Comparison of ENCODE assay signal across 8 mouse cellular contexts in the genomic region with DNA sequence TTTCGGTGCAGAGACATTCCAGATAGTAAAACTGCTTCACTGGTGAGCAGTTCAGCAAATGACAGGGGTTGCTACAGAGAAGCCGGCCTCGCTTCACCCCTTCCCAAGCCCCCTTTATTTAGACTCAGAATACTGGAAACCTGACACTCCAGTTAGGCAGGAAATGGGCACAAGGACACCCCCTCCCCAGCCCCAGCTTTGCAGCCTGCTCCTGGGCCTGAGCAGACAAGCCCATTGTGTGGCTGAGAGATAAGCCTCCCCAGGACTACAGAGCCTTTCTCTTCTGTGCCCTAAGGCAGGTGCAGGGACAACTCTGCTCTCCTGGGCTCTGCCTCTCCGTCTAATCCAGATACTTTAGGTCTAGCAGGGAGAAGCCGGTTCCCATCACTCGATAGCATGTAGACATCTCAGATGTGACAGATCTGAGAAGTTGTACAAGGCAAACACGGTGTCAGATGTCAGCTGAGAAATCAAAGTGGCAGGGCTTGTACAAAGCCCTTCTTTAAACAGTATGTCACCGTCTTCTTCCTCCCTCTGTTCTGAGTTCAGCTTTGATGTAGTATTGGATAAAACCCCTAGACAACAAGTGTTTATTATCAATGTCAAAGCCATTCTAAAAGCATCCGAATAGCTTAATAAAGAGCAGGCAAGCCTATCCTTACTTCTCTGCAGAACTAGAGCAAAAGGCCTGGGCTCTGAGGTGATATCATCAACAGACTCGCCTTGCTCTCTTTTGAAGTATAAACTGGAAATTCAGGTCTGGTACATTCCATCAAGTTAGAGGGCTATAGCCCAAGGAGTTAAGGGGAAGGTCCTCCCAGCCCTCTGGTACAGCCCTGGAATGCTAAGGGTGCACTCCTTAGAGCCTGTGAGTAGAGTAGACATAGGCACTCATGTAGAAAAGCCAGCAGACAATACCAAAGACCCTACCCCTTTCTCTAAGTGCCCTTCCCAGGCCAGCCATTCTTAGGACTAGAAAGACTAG. TPM values are rescaled to one million over a fixed set of nuclear protein-coding genes. Genes with fewer than 3 reads are reported as not detected.
A peak's percentile ranks its signal among the peaks of the same experiment; 100 is the strongest.
DNase-seq lines count a peak whose midpoint lies in the region; ATAC-seq and TF ChIP-seq lines count a peak whose summit lies in the region.

No protein-coding gene starts in this region.

- peaks cover 45% of the 10 kb centered on the region for H3K36me3 ChIP-seq in heart, postnatal 0 days (replicated peaks; ENCODE audit: control insufficient read depth, insufficient read depth, low read length)
- H3K36me3 ChIP-seq in embryonic facial prominence, embryonic 10.5 days (replicated peaks) = peaks cover 35% of the 10 kb centered on the region
- peaks cover 4% of the 10 kb centered on the region; the same call in 1 of the 2 replicates for H3K36me3 ChIP-seq in liver, embryonic 11.5 days (ENCODE audit: control insufficient read depth, insufficient read depth, low read length)
- peaks cover 28% of the 10 kb centered on the region for H3K36me3 ChIP-seq in neural tube, embryonic 12.5 days

- H3K27me3 ChIP-seq in heart, postnatal 0 days (ENCODE audit: control insufficient read depth, insufficient read depth, low read length) = no peaks in the 10 kb centered on the region
- no peaks in the 10 kb centered on the region for H3K27me3 ChIP-seq in embryonic facial prominence, embryonic 10.5 days (replicated peaks; ENCODE audit: low read depth, poor library complexity, severe bottlenecking)
- no peaks in the 10 kb centered on the region for H3K27me3 ChIP-seq in liver, embryonic 11.5 days (replicated peaks; ENCODE audit: control insufficient read depth, insufficient read depth, low read length)
- H3K27me3 ChIP-seq in neural tube, embryonic 12.5 days (replicated peaks) = no peaks in the 10 kb centered on the region

- intact Hi-C loops in heart, postnatal 14 days (cut with DNase I) = no loop called here

- H3K9me3 ChIP-seq in heart, postnatal 0 days (replicated peaks; ENCODE audit: control insufficient read depth, low read length) = no peaks in the 10 kb centered on the region
- no peaks in the 10 kb centered on the region for H3K9me3 ChIP-seq in embryonic facial prominence, embryonic 10.5 days
- H3K9me3 ChIP-seq in liver, embryonic 11.5 days (ENCODE audit: control insufficient read depth, low read length) = no peaks in the 10 kb centered on the region
- no peaks in the 10 kb centered on the region for H3K9me3 ChIP-seq in neural tube, embryonic 12.5 days

- 14% methylated on average over 10 of the region's 10 CpGs for WGBS in heart, postnatal 0 days
- WGBS in embryonic facial prominence, embryonic 10.5 days = 6% methylated on average over 10 of the region's 10 CpGs
- WGBS in liver, embryonic 11.5 days = 19% methylated on average over 10 of the region's 10 CpGs
- 18% methylated on average over 10 of the region's 10 CpGs for WGBS in neural tube, embryonic 12.5 days

- DNase-seq in heart, postnatal 0 days (ENCODE audit: low spot score) = no peak
- DNase-seq in heart, postnatal 14 days = no peak
- peak; percentile 81 for DNase-seq in embryonic facial prominence, embryonic 10.5 days (ENCODE audit: low spot score)
- DNase-seq in liver, embryonic 11.5 days (ENCODE audit: low spot score) = peak; percentile 58
- DNase-seq in layer of hippocampus, adult 2 months (ENCODE audit: low spot score in 2 of 2) = no peak
- no peak for DNase-seq in spleen, postnatal 10 days (ENCODE audit: low spot score in 2 of 2)

- no peak for TF ChIP-seq CTCF in heart, postnatal 0 days (IDR thresholded peaks at IDR 0.05; ENCODE audit: low read depth)
- TF ChIP-seq CTCF in layer of hippocampus, adult 2 months (conservative IDR thresholded peaks at IDR 0.05) = no peak

- H3K9ac ChIP-seq in heart, postnatal 0 days (replicated peaks; ENCODE audit: low read depth, low read length) = no peak overlapping the region; the same call in 1 of the 2 replicates
- 0 out of 2 replicates have a peak overlapping the region, but pooled peaks have one; percentile 1 for H3K9ac ChIP-seq in liver, embryonic 11.5 days (ENCODE audit: low read depth, low read length)
- H3K9ac ChIP-seq in neural tube, embryonic 12.5 days = no peak overlapping the region

- TF ChIP-seq EP300 in heart, postnatal 0 days (IDR thresholded peaks at IDR 0.05; ENCODE audit: low read depth) = no peak

- peaks cover 40% of the 10 kb centered on the region for H3K4me1 ChIP-seq in heart, postnatal 0 days (ENCODE audit: control insufficient read depth, insufficient read depth)
- H3K4me1 ChIP-seq in embryonic facial prominence, embryonic 10.5 days = peaks cover 62% of the 10 kb centered on the region
- peaks cover 31% of the 10 kb centered on the region for H3K4me1 ChIP-seq in liver, embryonic 11.5 days (replicated peaks; ENCODE audit: control insufficient read depth, insufficient read depth, low read length)
- peaks cover 16% of the 10 kb centered on the region for H3K4me1 ChIP-seq in neural tube, embryonic 12.5 days

- H3K4me3 ChIP-seq in heart, postnatal 0 days (ENCODE audit: low read depth, low read length) = no peak overlapping the region
- peak overlapping the region; percentile 27; the same call in 1 of the 2 replicates for H3K4me3 ChIP-seq in embryonic facial prominence, embryonic 10.5 days
- H3K4me3 ChIP-seq in liver, embryonic 11.5 days (ENCODE audit: low read depth, low read length) = no peak overlapping the region
- H3K4me3 ChIP-seq in neural tube, embryonic 12.5 days = no peak overlapping the region
- no peak overlapping the region for H3K4me3 ChIP-seq in layer of hippocampus, adult 2 months

- peak overlapping the region; percentile 67 for H3K27ac ChIP-seq in heart, postnatal 0 days (ENCODE audit: low read depth)
- H3K27ac ChIP-seq in embryonic facial prominence, embryonic 10.5 days (replicated peaks) = peak overlapping the region; percentile 76
- no peak overlapping the region for H3K27ac ChIP-seq in liver, embryonic 11.5 days (ENCODE audit: low read depth, low read length)
- H3K27ac ChIP-seq in neural tube, embryonic 12.5 days = 0 out of 2 replicates have a peak overlapping the region, but pooled peaks have one; percentile 47
- H3K27ac ChIP-seq in layer of hippocampus, adult 2 months = no peak overlapping the region

- peak overlapping the region; percentile 3; the same call in 1 of the 2 replicates for H3K4me2 ChIP-seq in heart, postnatal 0 days (ENCODE audit: low read depth, low read length)
- H3K4me2 ChIP-seq in liver, embryonic 11.5 days = peak overlapping the region; percentile 33; the same call in 1 of the 2 replicates
- H3K4me2 ChIP-seq in neural tube, embryonic 12.5 days (replicated peaks) = no peak overlapping the region; the same call in 1 of the 2 replicates

- no peak for ATAC-seq in heart, postnatal 0 days (ENCODE audit: insufficient read depth, low read depth)
- ATAC-seq in liver, embryonic 11.5 days (replicated peaks; ENCODE audit: low FRiP score) = peak; percentile 83
- no peak for ATAC-seq in neural tube, embryonic 12.5 days (ENCODE audit: low FRiP score, low read depth)
- no peak for ATAC-seq in cerebellum, adult (ENCODE audit: insufficient number of reproducible peaks, low FRiP score, low TSS enrichment)

RNA-seq across cellular contexts. Expression of gene Kremen1, which starts 21.4 kb away (rescaled TPM):
- 90.2 and 103 TPM in 2 replicates for total RNA-seq in heart, postnatal 0 days (2014; rRNA removed; ENCODE audit: low replicate concordance)
- 24.3 and 28.5 TPM in 2 replicates for polyA plus RNA-seq in heart, postnatal 0 days (2015; fragmentation: Nextera tagmentation; extraction: Ambion mirVana)
- 10 to 100 TPM; 69.9 to 70.5 TPM for total RNA-seq in heart, postnatal 14 days (2021)
- polyA plus RNA-seq in embryonic facial prominence, embryonic 10.5 days (2016; fragmentation: Nextera tagmentation; extraction: Ambion mirVana) = 16.5 and 17.3 TPM in 2 replicates
- 4.6 and 5.2 TPM in 2 replicates for polyA plus RNA-seq in liver, embryonic 11.5 days (2014; fragmentation: Nextera tagmentation; extraction: Ambion mirVana)
- 14.6 and 15.5 TPM in 2 replicates for polyA plus RNA-seq in neural tube, embryonic 12.5 days (2016; fragmentation: Nextera tagmentation; extraction: Ambion mirVana)
- total RNA-seq in layer of hippocampus, adult 2 months (2021) = 10 to 100 TPM; 14.7 to 14.8 TPM

Comparison
In these comparisons a context has a peak if more than half of its experiments do, and no peak if none do; other contexts are left out.
1. DNase-seq: peak in embryonic facial prominence, embryonic 10.5 days (single experiment) and liver, embryonic 11.5 days (single experiment); none in heart, postnatal 0 days (single experiment), heart, postnatal 14 days (0 of 2), layer of hippocampus, adult 2 months (0 of 2) and spleen, postnatal 10 days (0 of 2).
2. H3K27ac ChIP-seq: peak in heart, postnatal 0 days (single experiment), embryonic facial prominence, embryonic 10.5 days (single experiment) and neural tube, embryonic 12.5 days (single experiment); none in liver, embryonic 11.5 days (single experiment) and layer of hippocampus, adult 2 months (single experiment).